10 mouse cellular contexts compared by ENCODE assay signal in the genomic region with DNA sequence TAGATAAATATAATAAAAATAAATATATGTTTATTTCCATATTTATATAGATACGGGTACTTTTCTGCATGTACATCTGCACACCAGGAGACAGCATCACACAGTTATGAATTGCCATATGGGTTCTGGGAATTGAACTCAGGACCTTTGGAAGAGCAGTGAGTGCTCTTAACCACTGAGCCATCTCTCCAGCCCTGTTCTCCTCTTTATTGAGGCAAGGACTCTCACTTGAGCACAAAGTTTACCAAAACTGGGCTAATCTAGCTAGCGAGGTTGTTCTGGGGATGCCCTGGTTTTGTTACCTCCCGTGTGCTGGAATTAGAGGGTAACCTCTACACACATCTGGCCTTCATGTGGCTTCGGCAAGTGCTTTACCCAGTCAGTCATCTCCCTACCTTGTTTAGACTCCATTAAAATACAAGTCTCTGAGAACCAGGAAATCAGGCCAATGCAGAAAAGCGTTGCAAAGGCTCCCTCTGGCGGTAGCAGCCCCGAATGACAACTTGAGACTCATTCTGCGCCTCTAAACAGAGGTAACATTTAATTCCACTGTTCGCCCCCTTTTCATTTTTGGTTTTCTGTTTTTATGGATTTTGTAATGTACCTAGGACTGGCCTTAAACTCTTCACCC. TPM values are rescaled to one million over a fixed set of nuclear protein-coding genes. Genes with fewer than 3 reads are reported as not detected.
DNase-seq lines count a peak whose midpoint lies in the region; ATAC-seq and TF ChIP-seq lines count a peak whose summit lies in the region.
"Had no signal": no experiment of that assay in that cellular context is flagged by ENCODE, and none has a peak within 500 bp of the region (broad histone marks: within the 10 kb centered on the region; RNA-seq: fewer than 3 reads in every experiment).

No protein-coding gene starts in this region.

- no peak overlapping the region for H3K4me3 ChIP-seq in kidney, embryonic 15.5 days (replicated peaks)
- H3K4me3 ChIP-seq in midbrain, postnatal 0 days (ENCODE audit: low read depth, low read length): no peak overlapping the region
- H3K4me3 ChIP-seq: embryonic facial prominence, embryonic 13.5 days; liver, embryonic 15.5 days had no signal

- DNase-seq in kidney, adult 11 months: peak; percentile 19
- DNase-seq in adrenal gland, postnatal 36 days: peak; percentile 44 to 57
- peak; percentile 42 for DNase-seq in embryo, embryonic 9.5 days (ENCODE audit: extremely low spot score)
- DNase-seq in induced T-regulatory cell, adult 2 months (ENCODE audit: low read depth): peak; percentile 81
- peak; percentile 57 to 69 for DNase-seq in left cerebral cortex, postnatal 14 days (ENCODE audit: low spot score in 2 of 2)
- peak; percentile 67 for DNase-seq in midbrain, postnatal 0 days (ENCODE audit: low spot score)
- peak; percentile 15 to 40 for DNase-seq in spleen, postnatal 36 days (ENCODE audit: low spot score in 2 of 2)

- no peak overlapping the region for H3K27ac ChIP-seq in kidney, embryonic 15.5 days
- no peak overlapping the region for H3K27ac ChIP-seq in midbrain, postnatal 0 days (ENCODE audit: low read depth, low read length)
- H3K27ac ChIP-seq: embryonic facial prominence, embryonic 13.5 days; liver, embryonic 15.5 days had no signal

- no peaks in the 10 kb centered on the region for H3K36me3 ChIP-seq in kidney, embryonic 15.5 days
- no peaks in the 10 kb centered on the region for H3K36me3 ChIP-seq in midbrain, postnatal 0 days (ENCODE audit: insufficient read depth, low read length)
- H3K36me3 ChIP-seq: embryonic facial prominence, embryonic 13.5 days; liver, embryonic 15.5 days had no signal

- H3K9me3 ChIP-seq in kidney, embryonic 15.5 days (replicated peaks): no peaks in the 10 kb centered on the region
- H3K9me3 ChIP-seq in midbrain, postnatal 0 days (ENCODE audit: low read length): no peaks in the 10 kb centered on the region
- H3K9me3 ChIP-seq: embryonic facial prominence, embryonic 13.5 days; liver, embryonic 15.5 days had no signal

- H3K9ac ChIP-seq in kidney, embryonic 15.5 days: no peak overlapping the region
- no peak overlapping the region for H3K9ac ChIP-seq in midbrain, postnatal 0 days (replicated peaks; ENCODE audit: low read length, poor library complexity, severe bottlenecking)
- H3K9ac ChIP-seq: embryonic facial prominence, embryonic 13.5 days; liver, embryonic 15.5 days had no signal

- 35% methylated on average over 9 of the region's 9 CpGs for WGBS in kidney, embryonic 15.5 days
- WGBS in midbrain, postnatal 0 days: 37% methylated on average over 9 of the region's 9 CpGs

- intact Hi-C loops in left cerebral cortex, postnatal 14 days (cut with DNase I): loop anchor here (10.0 kb wide), 1 partner anchor 570 kb away; no protein-coding TSS in a partner anchor

- peak; percentile 85 for TF ChIP-seq CTCF in midbrain, postnatal 0 days (IDR thresholded peaks at IDR 0.05)

- no peaks in the 10 kb centered on the region for H3K4me1 ChIP-seq in kidney, embryonic 15.5 days
- no peaks in the 10 kb centered on the region for H3K4me1 ChIP-seq in midbrain, postnatal 0 days (ENCODE audit: insufficient read depth, low read length)
- H3K4me1 ChIP-seq: embryonic facial prominence, embryonic 13.5 days; liver, embryonic 15.5 days had no signal

- no peak overlapping the region for H3K4me2 ChIP-seq in kidney, embryonic 15.5 days
- H3K4me2 ChIP-seq in midbrain, postnatal 0 days (ENCODE audit: low read depth, low read length, poor library complexity, severe bottlenecking): no peak overlapping the region
- H3K4me2 ChIP-seq: embryonic facial prominence, embryonic 13.5 days; liver, embryonic 15.5 days had no signal

- ATAC-seq in kidney, embryonic 15.5 days (replicated peaks; ENCODE audit: low FRiP score): no peak
- peak; percentile 63; the same call in 1 of the 2 replicates for ATAC-seq in midbrain, postnatal 0 days (ENCODE audit: low FRiP score)

- no peaks in the 10 kb centered on the region for H3K27me3 ChIP-seq in kidney, embryonic 15.5 days
- H3K27me3 ChIP-seq in midbrain, postnatal 0 days (ENCODE audit: insufficient read depth, low read length): no peaks in the 10 kb centered on the region
- H3K27me3 ChIP-seq: embryonic facial prominence, embryonic 13.5 days; liver, embryonic 15.5 days had no signal

RNA-seq across cellular contexts. Expression of a gene that starts 10.8 kb away (rescaled TPM):
- polyA plus RNA-seq in kidney, embryonic 15.5 days (2015; fragmentation: Nextera tagmentation; extraction: Ambion mirVana): 577 and 689 TPM in 2 replicates
- 100 to 1,000 TPM; 634 to 643 TPM for total RNA-seq in adrenal gland, postnatal 36 days (2021)
- total RNA-seq in left cerebral cortex, postnatal 14 days (2021): 100 to 1,000 TPM; 292 to 301 TPM
- 128 TPM in 2 replicates for total RNA-seq in midbrain, postnatal 0 days (2014; rRNA removed)
- 305 and 335 TPM in 2 replicates for polyA plus RNA-seq in midbrain, postnatal 0 days (2015; fragmentation: Nextera tagmentation; extraction: Ambion mirVana)

RNA-seq across cellular contexts. Expression of a gene that starts 25.7 kb away (rescaled TPM):
- polyA plus RNA-seq in kidney, embryonic 15.5 days (2015; fragmentation: Nextera tagmentation; extraction: Ambion mirVana): not detected in 2 replicates
- total RNA-seq in adrenal gland, postnatal 36 days (2021): 1 to 10 TPM in 1 of 2 experiments, under 1 TPM in 1; 0.46 to 1.2 TPM
- total RNA-seq in left cerebral cortex, postnatal 14 days (2021): not detected
- not detected in 2 replicates for total RNA-seq in midbrain, postnatal 0 days (2014; rRNA removed)
- 0.16 TPM in 1 of 2 replicates, not detected in the other for polyA plus RNA-seq in midbrain, postnatal 0 days (2015; fragmentation: Nextera tagmentation; extraction: Ambion mirVana)
- polyA plus RNA-seq: embryonic facial prominence, embryonic 13.5 days had no signal

RNA-seq across cellular contexts. Expression of a gene that starts 35.7 kb away (rescaled TPM):
- 23.9 and 24.5 TPM in 2 replicates for polyA plus RNA-seq in kidney, embryonic 15.5 days (2015; fragmentation: Nextera tagmentation; extraction: Ambion mirVana)
- total RNA-seq in adrenal gland, postnatal 36 days (2021): 10 to 100 TPM; 12.2 to 14.6 TPM
- total RNA-seq in left cerebral cortex, postnatal 14 days (2021): 10 to 100 TPM; 15.0 to 15.6 TPM
- total RNA-seq in midbrain, postnatal 0 days (2014; rRNA removed): 11.0 and 15.1 TPM in 2 replicates
- polyA plus RNA-seq in midbrain, postnatal 0 days (2015; fragmentation: Nextera tagmentation; extraction: Ambion mirVana): 21.6 and 27.2 TPM in 2 replicates

RNA-seq across cellular contexts. Expression of a gene that starts 52.2 kb away (rescaled TPM):
- 16.0 and 17.5 TPM in 2 replicates for polyA plus RNA-seq in kidney, embryonic 15.5 days (2015; fragmentation: Nextera tagmentation; extraction: Ambion mirVana)
- total RNA-seq in adrenal gland, postnatal 36 days (2021): 10 to 100 TPM; 14.8 to 16.3 TPM
- total RNA-seq in left cerebral cortex, postnatal 14 days (2021): 10 to 100 TPM; 15.2 to 15.9 TPM
- total RNA-seq in midbrain, postnatal 0 days (2014; rRNA removed): 28.2 and 31.8 TPM in 2 replicates
- polyA plus RNA-seq in midbrain, postnatal 0 days (2015; fragmentation: Nextera tagmentation; extraction: Ambion mirVana): 24.4 and 31.8 TPM in 2 replicates

Comparison
In these comparisons a context has a peak if more than half of its experiments do, and no peak if none do; other contexts are left out.
1. DNase-seq: peak in every context shown above with its lines; median percentile 81 in induced T-regulatory cell, adult 2 months; 67 in midbrain, postnatal 0 days; 63 in left cerebral cortex, postnatal 14 days; 50 in adrenal gland, postnatal 36 days; 42 in embryo, embryonic 9.5 days; 28 in spleen, postnatal 36 days; 19 in kidney, adult 11 months.